Mouse (Mus musculus) liver, embryonic 12.5 days (tissue): ENCODE measurements around the gene Perm1. TPM values are rescaled to one million over a fixed set of nuclear protein-coding genes. Genes with fewer than 3 reads are reported as not detected.

ENCODE experiments used
- ATAC-seq: fragments of 200-750 bp; cut with Nextera tagmentation; 2 replicates; pipeline ENCODE4 v1.8.0; 2017; ENCODE audit warnings: moderate number of reproducible peaks, mild to moderate bottlenecking, moderate library complexity
- H3K27ac ChIP-seq: fragments of 300-500 bp; sonication (generic); 2 replicates; pipeline ENCODE4 v1.5.1; 2016; ENCODE audit warnings: mild to moderate bottlenecking
- H3K27me3 ChIP-seq: fragments of 300-500 bp; sonication (generic); replicated peaks from 2 replicates; pipeline ENCODE4 v1.6.1; 2016; ENCODE audit warnings: mild to moderate bottlenecking, moderate library complexity
- H3K36me3 ChIP-seq: fragments of 300-500 bp; sonication (generic); 2 replicates; pipeline ENCODE4 v1.6.1; 2016; ENCODE audit warnings: mild to moderate bottlenecking, moderate library complexity
- H3K4me1 ChIP-seq: fragments of 300-500 bp; sonication (generic); 2 replicates; pipeline ENCODE4 v1.6.1; 2016
- H3K4me2 ChIP-seq: fragments of 300-500 bp; sonication (generic); 2 replicates; pipeline ENCODE4 v1.6.1; 2016; ENCODE audit warnings: mild to moderate bottlenecking, moderate library complexity
- H3K4me3 ChIP-seq: fragments of 300-500 bp; sonication (generic); 2 replicates; pipeline ENCODE4 v1.5.1; 2016; ENCODE audit warnings: mild to moderate bottlenecking, moderate library complexity
- H3K9ac ChIP-seq: fragments of 300-500 bp; sonication (generic); 2 replicates; pipeline ENCODE4 v1.6.1; 2016; ENCODE audit warnings: mild to moderate bottlenecking, moderate library complexity
- H3K9me3 ChIP-seq: fragments of 300-500 bp; sonication (generic); replicated peaks from 2 replicates; pipeline ENCODE4 v1.6.1; 2016; ENCODE audit warnings: mild to moderate bottlenecking, moderate library complexity
- WGBS: fragments of 180-500 bp; shearing (Covaris S2); methylation state at CpG from one replicate; pipeline ENCODE4 v1.1.7; 2016; ENCODE audit not compliant: insufficient replicate concordance; 5-methylcytosine and 5-hydroxymethylcytosine counted together
- polyA plus RNA-seq: library from polyadenylated mRNA; unstranded; fragments of >200 nt; fragmentation: Nextera tagmentation; extraction: Ambion mirVana; gene quantifications from 2 replicates; pipeline ENCODE4 v1.2.1, GENCODE M21; 2016

Perm1 gene
- polyA plus RNA-seq, 1 experiment from 2014 or later: 0.12 TPM

DNA sequence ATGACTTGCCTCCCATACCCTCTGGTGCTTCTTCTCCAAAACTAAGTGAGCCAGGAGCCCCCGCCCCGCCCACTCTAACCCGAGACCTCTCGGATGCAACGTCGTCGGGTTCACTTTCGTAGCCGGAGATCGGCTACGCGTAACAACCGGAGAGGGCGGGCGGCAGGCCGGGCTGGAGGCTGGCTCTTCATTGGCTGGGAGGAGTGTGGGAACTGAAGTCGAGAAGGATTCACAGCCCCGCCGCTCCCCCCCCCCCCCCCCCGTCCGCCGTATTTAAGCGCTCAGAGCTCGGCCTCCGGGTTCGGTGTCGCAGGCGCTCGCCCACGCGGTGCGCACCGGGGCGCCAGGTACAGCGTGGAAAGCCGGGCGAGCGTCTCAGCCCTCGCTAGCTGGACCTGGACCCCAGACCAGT, 12.7 kb upstream of the Perm1 start, which contains the start of gene AW011738:
AW011738 (plus strand) TSS at position 304 of the 412 bp plus-strand sequence.
- no peaks in the 10 kb centered on the region for H3K36me3 ChIP-seq
- peak within 1 kb of the TSS; percentile 83 for H3K27ac ChIP-seq
- H3K9me3 ChIP-seq: no peaks in the 10 kb centered on the region
- WGBS: 2% methylated on average over 31 of the region's 39 CpGs
- H3K4me1 ChIP-seq: peaks cover 49% of the 10 kb centered on the region
- H3K9ac ChIP-seq: peak within 1 kb of the TSS; percentile 71
- peak within 1 kb of the TSS; percentile 89 for H3K4me2 ChIP-seq
- ATAC-seq: peak; percentile 79
- peaks cover 58% of the 10 kb centered on the region for H3K27me3 ChIP-seq
- peak within 1 kb of the TSS; percentile 59 for H3K4me3 ChIP-seq

GRCm38 (mm10) chr4:156203413-156204131, 12.1 kb upstream of the Perm1 start:
- under 1% methylated on average over 49 of the region's 49 CpGs for WGBS
- peaks cover 56% of the 10 kb centered on the region for H3K27me3 ChIP-seq
- peak overlapping the region; percentile 89 for H3K4me2 ChIP-seq
- peak overlapping the region; percentile 83 for H3K27ac ChIP-seq
- peak overlapping the region; percentile 59 for H3K4me3 ChIP-seq
- H3K36me3 ChIP-seq: no peaks in the 10 kb centered on the region
- H3K9ac ChIP-seq: peak overlapping the region; percentile 71
- peaks cover 44% of the 10 kb centered on the region for H3K4me1 ChIP-seq
- H3K9me3 ChIP-seq: no peaks in the 10 kb centered on the region
- peak; percentile 13; the same call in 1 of the 2 replicates for ATAC-seq

DNA sequence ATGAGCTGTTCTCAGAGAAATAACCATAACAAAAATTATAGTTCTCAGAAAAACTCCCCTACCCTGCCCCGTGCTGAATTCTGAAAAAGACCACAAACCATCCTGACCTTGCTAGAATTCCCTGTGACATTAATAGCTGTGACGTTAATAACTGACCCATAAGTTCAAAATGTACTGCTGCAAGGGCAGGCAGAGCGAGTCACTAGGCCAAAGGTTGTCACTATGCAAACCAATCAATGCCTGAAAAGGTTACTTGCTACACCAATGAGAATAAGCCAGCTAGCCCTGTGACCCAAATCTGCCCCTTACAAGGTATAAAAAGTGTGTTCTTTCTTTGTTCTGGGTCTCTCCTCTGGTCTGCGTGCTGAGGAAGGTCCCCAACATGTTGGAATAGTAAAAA, 6.8 kb upstream of the Perm1 start:
- no peaks in the 10 kb centered on the region for H3K9me3 ChIP-seq
- no peak overlapping the region for H3K4me2 ChIP-seq
- WGBS: 80% methylated on average over 4 of the region's 4 CpGs
- no peak overlapping the region for H3K9ac ChIP-seq
- H3K4me3 ChIP-seq: no peak overlapping the region
- peaks cover 35% of the 10 kb centered on the region for H3K27me3 ChIP-seq
- peaks cover 8% of the 10 kb centered on the region for H3K4me1 ChIP-seq
- no peak for ATAC-seq
- no peaks in the 10 kb centered on the region for H3K36me3 ChIP-seq
- no peak overlapping the region for H3K27ac ChIP-seq

DNA sequence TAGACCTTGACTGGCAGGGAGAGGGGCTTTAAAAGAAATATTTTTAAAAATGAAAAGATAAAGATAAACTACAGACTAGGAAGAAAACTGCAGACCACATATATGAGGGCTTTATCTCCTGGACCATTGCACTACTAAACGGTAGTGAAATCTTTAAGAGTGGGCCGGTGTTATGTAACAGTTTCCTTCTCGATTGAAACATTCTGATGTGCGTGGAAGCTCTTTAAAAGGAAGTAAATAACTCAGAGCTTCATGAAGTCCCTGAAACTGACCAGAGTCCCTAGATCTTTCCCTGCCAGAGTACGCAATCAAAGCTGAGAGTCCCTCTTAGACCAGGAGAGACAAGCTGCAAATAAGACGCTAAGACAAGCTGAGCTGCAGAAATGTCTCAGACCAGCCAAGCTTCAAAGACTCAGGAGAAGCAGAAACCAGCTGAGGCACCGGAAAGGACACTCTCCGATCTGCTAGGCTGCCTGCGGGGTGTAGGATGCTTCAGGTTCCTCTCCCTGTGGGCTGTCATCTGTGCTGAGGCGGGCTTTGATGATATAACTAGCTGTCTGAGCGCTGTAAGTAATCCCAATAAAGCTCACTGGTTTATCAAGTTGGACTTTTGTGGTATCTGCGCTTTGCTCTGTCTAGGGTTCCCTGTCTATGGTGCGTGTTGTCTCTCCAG, 5.6 kb upstream of the Perm1 start:
- no peaks in the 10 kb centered on the region for H3K9me3 ChIP-seq
- H3K27ac ChIP-seq: no peak overlapping the region
- H3K4me2 ChIP-seq: no peak overlapping the region
- H3K4me3 ChIP-seq: no peak overlapping the region
- H3K36me3 ChIP-seq: no peaks in the 10 kb centered on the region
- no peak for ATAC-seq
- H3K4me1 ChIP-seq: no peaks in the 10 kb centered on the region
- WGBS: 54% methylated on average over 13 of the region's 13 CpGs
- H3K9ac ChIP-seq: no peak overlapping the region
- H3K27me3 ChIP-seq: peaks cover 27% of the 10 kb centered on the region

- WGBS: 84% methylated on average over 13 of the region's 13 CpGs
These were observed 2.5 kb upstream of the Perm1 start for GRCm38 (mm10) chr4:156213134-156213533.

GRCm38 (mm10) chr4:156216196-156216595, 528 bp downstream of the Perm1 start:
- no peak for ATAC-seq
- 59% methylated on average over 2 of the region's 2 CpGs for WGBS

More at GRCm38 (mm10) chr4:156213134-156213533, 2.5 kb upstream of the Perm1 start:
- Histone ChIP-seq H3K27me3 (peaks cover 28% of the 10 kb centered on the region), H3K4me3 (no peak overlapping the region), H3K4me2 (no peak overlapping the region), H3K9ac (no peak overlapping the region), H3K36me3 (no peaks in the 10 kb centered on the region), H3K27ac (no peak overlapping the region), H3K4me1 (no peaks in the 10 kb centered on the region), H3K9me3 (no peaks in the 10 kb centered on the region)
- ATAC-seq: no peak

GRCm38 (mm10) chr4:156217022-156217669, 1.5 kb downstream of the Perm1 start:
- Histone ChIP-seq H3K9ac (no peak overlapping the region), H3K4me1 (no peaks in the 10 kb centered on the region), H3K4me2 (no peak overlapping the region), H3K9me3 (no peaks in the 10 kb centered on the region), H3K27me3 (peaks cover 47% of the 10 kb centered on the region), H3K27ac (no peak overlapping the region), H3K36me3 (no peaks in the 10 kb centered on the region), H3K4me3 (no peak overlapping the region)
- no peak; the same call in 1 of the 2 replicates for ATAC-seq
- 74% methylated on average over 16 of the region's 16 CpGs for WGBS

More at GRCm38 (mm10) chr4:156216196-156216595, 528 bp downstream of the Perm1 start:
- Histone ChIP-seq H3K27me3 (peaks cover 43% of the 10 kb centered on the region), H3K4me2 (no peak overlapping the region), H3K27ac (no peak overlapping the region), H3K9ac (no peak overlapping the region), H3K36me3 (no peaks in the 10 kb centered on the region), H3K4me3 (no peak overlapping the region), H3K9me3 (no peaks in the 10 kb centered on the region), H3K4me1 (no peaks in the 10 kb centered on the region)

GRCm38 (mm10) chr4:156217838-156218237, 2.2 kb downstream of the Perm1 start:
- Histone ChIP-seq H3K4me1 (no peaks in the 10 kb centered on the region), H3K4me3 (no peak overlapping the region), H3K27ac (no peak overlapping the region), H3K4me2 (no peak overlapping the region), H3K9ac (no peak overlapping the region), H3K27me3 (peaks cover 48% of the 10 kb centered on the region), H3K36me3 (no peaks in the 10 kb centered on the region), H3K9me3 (no peaks in the 10 kb centered on the region)
- WGBS: 71% methylated on average over 16 of the region's 16 CpGs
- no peak for ATAC-seq

DNA sequence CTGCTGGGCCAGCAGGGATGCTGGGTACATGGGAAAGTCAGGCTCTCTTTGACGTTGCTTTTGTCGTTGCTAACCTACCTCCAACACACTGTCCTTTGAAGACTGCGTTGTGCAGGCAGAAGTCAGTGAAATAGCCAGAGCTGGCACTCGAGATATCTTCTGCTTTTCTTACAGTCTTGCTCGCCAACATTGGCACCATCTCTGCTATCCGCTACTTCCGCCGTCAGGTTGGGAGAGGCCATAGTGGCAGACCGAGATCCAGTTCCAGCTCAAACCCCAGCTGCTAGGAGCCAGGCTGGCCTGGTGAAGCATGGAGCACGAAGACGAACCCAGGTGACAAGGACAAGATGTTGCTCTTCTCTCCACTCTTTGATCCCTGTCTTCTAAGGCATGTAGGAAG, 4.3 kb downstream of the Perm1 start:
- no peak overlapping the region for H3K9ac ChIP-seq
- H3K36me3 ChIP-seq: no peaks in the 10 kb centered on the region
- no peak for ATAC-seq
- 82% methylated on average over 11 of the region's 11 CpGs for WGBS
- no peak overlapping the region for H3K4me3 ChIP-seq
- H3K4me1 ChIP-seq: no peaks in the 10 kb centered on the region
- no peak overlapping the region for H3K4me2 ChIP-seq
- peaks cover 49% of the 10 kb centered on the region for H3K27me3 ChIP-seq
- no peaks in the 10 kb centered on the region for H3K9me3 ChIP-seq
- H3K27ac ChIP-seq: no peak overlapping the region

DNA sequence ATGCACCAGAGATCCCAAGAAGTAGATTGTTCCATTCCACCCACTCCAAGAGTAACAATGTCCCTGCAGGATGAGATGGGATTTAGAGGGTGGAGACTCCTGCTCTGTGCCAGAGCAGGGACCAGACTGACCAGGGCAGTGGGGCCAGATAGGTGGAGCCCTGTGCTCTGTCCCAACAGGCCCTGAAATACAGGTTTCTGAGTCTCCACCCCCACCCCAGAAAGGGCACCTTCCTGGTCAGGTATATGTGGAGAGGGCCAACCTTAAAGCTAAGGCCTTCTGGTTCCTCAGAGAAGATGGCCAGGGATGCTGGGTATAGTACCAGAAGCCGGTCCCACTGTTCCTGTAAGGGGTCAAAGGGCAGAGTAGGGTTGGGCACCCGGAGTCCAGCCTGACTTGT, 8.6 kb downstream of the Perm1 start:
- Histone ChIP-seq H3K4me2 (no peak overlapping the region), H3K9ac (no peak overlapping the region), H3K4me3 (no peak overlapping the region), H3K27me3 (0 out of 2 replicates have a peak, but pooled peaks cover 19% of the 10 kb centered on the region), H3K4me1 (peaks cover 18% of the 10 kb centered on the region), H3K9me3 (no peaks in the 10 kb centered on the region), H3K27ac (no peak overlapping the region), H3K36me3 (peaks cover 2% of the 10 kb centered on the region)
- 79% methylated on average over 2 of the region's 2 CpGs for WGBS
- ATAC-seq: no peak

GRCm38 (mm10) chr4:156227752-156228392, 12.2 kb downstream of the Perm1 start:
- Histone ChIP-seq H3K9me3 (no peaks in the 10 kb centered on the region), H3K4me1 (peaks cover 23% of the 10 kb centered on the region), H3K9ac (0 out of 2 replicates have a peak overlapping the region, but pooled peaks have one; percentile 2), H3K27me3 (0 out of 2 replicates have a peak, but pooled peaks cover 10% of the 10 kb centered on the region), H3K27ac (no peak overlapping the region), H3K4me2 (peak overlapping the region; percentile 24), H3K4me3 (no peak overlapping the region), H3K36me3 (peaks cover 38% of the 10 kb centered on the region)
- peak; percentile 15; the same call in 1 of the 2 replicates for ATAC-seq
- WGBS: 60% methylated on average over 18 of the region's 18 CpGs
